Mouse (Mus musculus) liver, postnatal 0 days (tissue): Measurements from ENCODE around the gene Cfl2.

Source experiments
- CTCF ChIP-seq: sonication (generic); IDR thresholded peaks from 2 replicates; pipeline ENCODE4 v1.5.1; 2016; ENCODE audit warnings: antibody characterized with exemption, low read depth
- EP300 ChIP-seq: IDR thresholded peaks from 2 replicates; pipeline ENCODE4 v1.6.1; 2016; ENCODE audit warnings: antibody characterized with exemption, low read depth, mild to moderate bottlenecking

DNA sequence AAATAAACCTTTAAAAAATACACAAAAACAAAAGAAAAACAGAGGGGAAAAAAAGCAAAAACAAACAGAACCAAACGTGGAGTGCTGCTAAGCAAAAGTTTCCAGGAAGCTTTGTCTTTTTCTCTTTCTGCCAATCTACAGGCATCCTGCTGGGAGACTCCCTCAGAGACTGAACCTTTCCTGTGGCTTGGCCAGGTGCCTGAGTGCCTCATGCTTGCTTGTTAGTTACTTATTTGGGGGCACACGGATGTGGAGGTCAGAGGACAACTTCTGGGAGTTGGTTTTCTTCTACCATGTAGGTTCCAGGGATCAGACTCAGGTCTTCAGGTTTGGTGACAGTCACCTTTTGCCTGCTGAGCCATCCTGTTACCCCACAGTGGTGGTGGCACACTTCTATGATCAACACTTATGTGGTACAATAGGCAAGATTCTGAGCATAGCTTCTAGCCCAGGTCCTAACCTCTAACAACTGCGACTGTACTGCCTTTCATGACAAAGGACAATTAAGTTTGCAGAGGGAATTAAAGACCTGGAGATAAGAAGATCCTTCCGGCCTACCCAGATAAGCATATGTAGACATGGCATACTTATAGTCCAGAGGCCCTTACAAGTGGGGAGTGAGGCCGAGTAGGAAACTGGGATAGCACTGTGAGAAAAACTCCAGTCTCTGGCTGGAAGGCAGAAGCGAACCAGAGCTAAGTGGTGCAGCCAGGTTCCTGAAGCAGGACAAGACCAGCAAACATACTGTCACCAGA lies 43.3 kb downstream of the Cfl2 start:
- no peak for TF ChIP-seq EP300
- TF ChIP-seq CTCF, result no peak
